Mouse (Mus musculus) MEL (cell line): ENCODE data around the gene Fam43b. TPM values are rescaled to one million over a fixed set of nuclear protein-coding genes. Genes with fewer than 3 reads are reported as not detected.

Experiments
- DNase-seq: peaks from one replicate; pipeline ENCODE4 v3.0.0; 2011; ENCODE audit warnings: low read depth, low spot score
- H3K27ac ChIP-seq: 2 replicates; pipeline ENCODE4 v1.5.1; 2012; ENCODE audit warnings: low read depth, mild to moderate bottlenecking, control low read depth, low read length, moderate library complexity; ENCODE audit not compliant: control insufficient read depth
- H3K27me3 ChIP-seq, 2 experiments: fragments of 150-350 bp in 1 of 2; sonication (generic) in 1 of 2; 2 replicates each; pipeline ENCODE4 v1.6.1; 2012; ENCODE audit warnings: low read length in 2 of 2, mild to moderate bottlenecking in 2 of 2, improper control_type of control experiment in 1 of 2, moderate library complexity in 1 of 2; ENCODE audit not compliant: insufficient read depth in 2 of 2, control insufficient read depth in 1 of 2
- H3K36me3 ChIP-seq, 2 experiments: 2 replicates each; pipeline ENCODE4 v1.6.1; 2012 to 2014; ENCODE audit warnings: low read length in 2 of 2, improper control_type of control experiment in 1 of 2, inconsistent platforms in 1 of 2, mild to moderate bottlenecking in 1 of 2; ENCODE audit not compliant: insufficient read depth in 2 of 2, control insufficient read depth in 1 of 2
- H3K4me1 ChIP-seq, 2 experiments: fragments of 150-350 bp in 1 of 2; sonication (generic) in 1 of 2; 2 replicates each; pipeline ENCODE4 v1.6.1; 2012; ENCODE audit warnings: low read length in 2 of 2, improper control_type of control experiment in 1 of 2, mild to moderate bottlenecking in 1 of 2; ENCODE audit not compliant: insufficient read depth in 2 of 2, control insufficient read depth in 1 of 2
- H3K4me3 ChIP-seq, 2 experiments: fragments of 150-350 bp in 1 of 2; sonication (generic) in 1 of 2; 2 replicates each; pipeline ENCODE4 v1.5.1; 2012; ENCODE audit warnings: low read depth in 2 of 2, low read length in 2 of 2, mild to moderate bottlenecking in 2 of 2, moderate library complexity in 2 of 2, control low read depth in 1 of 2, improper control_type of control experiment in 1 of 2; ENCODE audit not compliant: control insufficient read depth in 1 of 2, insufficient read depth in 1 of 2
- H3K79me2 ChIP-seq: 2 replicates; pipeline ENCODE4 v1.6.1; 2012; ENCODE audit warnings: mild to moderate bottlenecking, low read length, moderate library complexity; ENCODE audit not compliant: control insufficient read depth, poor library complexity, insufficient read depth
- H3K9ac ChIP-seq: 2 replicates; pipeline ENCODE4 v1.6.1; 2012; ENCODE audit warnings: low read depth, mild to moderate bottlenecking, control low read depth, low read length, moderate library complexity; ENCODE audit not compliant: control insufficient read depth, poor library complexity, severe bottlenecking
- H3K9me3 ChIP-seq: fragments of 150-350 bp; sonication (generic); replicated peaks from 2 replicates; pipeline ENCODE4 v1.6.1; 2012; ENCODE audit warnings: mild to moderate bottlenecking, low read length, improper control_type of control experiment, moderate library complexity; ENCODE audit not compliant: insufficient read depth
- CHD1 ChIP-seq: IDR thresholded peaks from 2 replicates; pipeline ENCODE4 v1.6.1; 2012; ENCODE audit warnings: low read depth, mild to moderate bottlenecking, inconsistent platforms, low read length, improper control_type of control experiment
- CTCF ChIP-seq, 3 experiments: IDR thresholded peaks in 2 of 3; conservative IDR thresholded peaks in 1 of 3; 2 replicates each; pipeline ENCODE4 v1.5.1; 2011 to 2012; ENCODE audit warnings: low read length in 3 of 3, low read depth in 2 of 3, mild to moderate bottlenecking in 2 of 3, improper control_type of control experiment in 1 of 3, inconsistent platforms in 1 of 3, mixed read lengths in 1 of 3, moderate library complexity in 1 of 3; ENCODE audit not compliant: control insufficient read depth in 1 of 3, insufficient read depth in 1 of 3, poor library complexity in 1 of 3, severe bottlenecking in 1 of 3
- ELF1 ChIP-seq: IDR thresholded peaks from 2 replicates; pipeline ENCODE4 v1.6.1; 2014; ENCODE audit warnings: low read depth, mild to moderate bottlenecking, inconsistent platforms, low read length, improper control_type of control experiment, moderate library complexity
- EP300 ChIP-seq, 2 experiments: IDR thresholded peaks; 2 replicates each; pipeline ENCODE4 v1.6.1; 2011; ENCODE audit warnings: improper control_type of control experiment in 2 of 2, low read length in 2 of 2, low read depth in 1 of 2, mild to moderate bottlenecking in 1 of 2
- GABPA ChIP-seq: IDR thresholded peaks from 2 replicates; pipeline ENCODE4 v1.6.1; 2012; ENCODE audit warnings: low read depth, mild to moderate bottlenecking, inconsistent platforms, low read length, improper control_type of control experiment, moderate library complexity
- HCFC1 ChIP-seq: IDR thresholded peaks from 2 replicates; pipeline ENCODE4 v1.6.1; 2012; ENCODE audit warnings: low read depth, mild to moderate bottlenecking, inconsistent platforms, low read length, improper control_type of control experiment, moderate library complexity
- JUND ChIP-seq: IDR thresholded peaks from 2 replicates; pipeline ENCODE4 v1.6.1; 2011; ENCODE audit warnings: low read depth, mild to moderate bottlenecking, improper control_type of control experiment, low read length
- KAT2A ChIP-seq: conservative IDR thresholded peaks from 2 replicates; pipeline ENCODE4 v1.6.1; 2012; ENCODE audit warnings: low read depth, low read length, improper control_type of control experiment, inconsistent platforms
- MAX ChIP-seq: IDR thresholded peaks from 2 replicates; pipeline ENCODE4 v1.6.1; 2011; ENCODE audit warnings: low read length, improper control_type of control experiment
- MXI1 ChIP-seq: IDR thresholded peaks from 2 replicates; pipeline ENCODE4 v1.6.1; 2011; ENCODE audit warnings: mild to moderate bottlenecking, low read depth, low read length, improper control_type of control experiment
- MYB ChIP-seq: IDR thresholded peaks from 2 replicates; pipeline ENCODE4 v1.6.1; 2011; ENCODE audit warnings: mild to moderate bottlenecking, low read depth, low read length, improper control_type of control experiment
- NRF1 ChIP-seq: IDR thresholded peaks from 2 replicates; pipeline ENCODE4 v1.6.1; 2014; ENCODE audit warnings: low read depth, mild to moderate bottlenecking, inconsistent platforms, low read length, improper control_type of control experiment, moderate library complexity; ENCODE audit not compliant: poor library complexity, insufficient read depth, severe bottlenecking
- POLR2A ChIP-seq, 2 experiments: IDR thresholded peaks; 2 replicates each; pipeline ENCODE4 v1.6.1; 2011 to 2012; ENCODE audit warnings: low read length in 2 of 2, mild to moderate bottlenecking in 2 of 2, control low read depth in 1 of 2, improper control_type of control experiment in 1 of 2, low read depth in 1 of 2, moderate library complexity in 1 of 2; ENCODE audit not compliant: control insufficient read depth in 1 of 2, insufficient read depth in 1 of 2, poor library complexity in 1 of 2
- SMC3 ChIP-seq: IDR thresholded peaks from 2 replicates; pipeline ENCODE4 v1.6.1; 2011; ENCODE audit warnings: low read depth, low read length, improper control_type of control experiment
- TAL1 ChIP-seq: IDR thresholded peaks from 2 replicates; pipeline ENCODE4 v1.6.1; 2012; ENCODE audit warnings: mild to moderate bottlenecking, inconsistent platforms, low read length, moderate library complexity, mixed read lengths
- TCF12 ChIP-seq: IDR thresholded peaks from 2 replicates; pipeline ENCODE4 v1.6.1; 2014; ENCODE audit warnings: low read depth, mild to moderate bottlenecking, inconsistent platforms, low read length, improper control_type of control experiment, moderate library complexity
- ZKSCAN1 ChIP-seq: IDR thresholded peaks from 2 replicates; pipeline ENCODE4 v1.6.1; 2012; ENCODE audit warnings: low read depth, mild to moderate bottlenecking, inconsistent platforms, low read length, improper control_type of control experiment, moderate library complexity
- ZNF384 ChIP-seq: IDR thresholded peaks from 2 replicates; pipeline ENCODE4 v1.6.1; 2012; ENCODE audit warnings: low read depth, mild to moderate bottlenecking, inconsistent platforms, low read length, improper control_type of control experiment
- polyA plus RNA-seq, 2 experiments: library from polyadenylated mRNA; stranded (reverse) in 1 of 2; unstranded in 1 of 2; fragments of >175 nt in 1 of 2; fragments of >200 nt in 1 of 2; gene quantifications; 2 replicates each; pipeline versions ENCODE4 v1.2.1 to v1.2.4; 2012; ENCODE audit warnings: low replicate concordance in 2 of 2, low read depth in 1 of 2; ENCODE audit not compliant: insufficient read length in 2 of 2, insufficient read depth in 1 of 2, missing spikeins in 1 of 2
- total RNA-seq: library from RNA; depleted of rRNA; stranded (reverse); fragments of 300-350 nt; gene quantifications from 2 replicates; pipeline ENCODE4 v1.2.3, GENCODE M21; 2012

Fam43b gene
- total and polyA plus RNA-seq, 3 experiments, result not detected

- no peaks in the 10 kb centered on the region for H3K79me2 ChIP-seq
- H3K27ac ChIP-seq, result no peak overlapping the region
- no peaks in the 10 kb centered on the region for H3K27me3 ChIP-seq
- TF ChIP-seq EP300 (IDR thresholded peaks at IDR 0.05; ENCODE audit: low read depth in 1 of 2, low read length in 2 of 2), result no peak
- TF ChIP-seq CHD1, result no peak
- TF ChIP-seq GABPA, result no peak
- no peak for TF ChIP-seq ZKSCAN1
- TF ChIP-seq MAX, result no peak
- no peak for TF ChIP-seq JUND
- TF ChIP-seq HCFC1, result no peak
- no peak for TF ChIP-seq ELF1
- TF ChIP-seq, all 39 proteins: peak for 0
- Histone ChIP-seq H3K9ac (no peak overlapping the region), H3K4me3 (no peak overlapping the region), H3K4me1 (peaks cover 0 to 2% of the 10 kb centered on the region in 2 experiments; a peak in 1 of 4 replicates), H3K36me3 (no peaks in the 10 kb centered on the region), H3K9me3 (no peaks in the 10 kb centered on the region)
- no peak for DNase-seq
Observed at GRCm38 (mm10) chr4:138383789-138384188, 12.5 kb downstream of the Fam43b start.

DNA sequence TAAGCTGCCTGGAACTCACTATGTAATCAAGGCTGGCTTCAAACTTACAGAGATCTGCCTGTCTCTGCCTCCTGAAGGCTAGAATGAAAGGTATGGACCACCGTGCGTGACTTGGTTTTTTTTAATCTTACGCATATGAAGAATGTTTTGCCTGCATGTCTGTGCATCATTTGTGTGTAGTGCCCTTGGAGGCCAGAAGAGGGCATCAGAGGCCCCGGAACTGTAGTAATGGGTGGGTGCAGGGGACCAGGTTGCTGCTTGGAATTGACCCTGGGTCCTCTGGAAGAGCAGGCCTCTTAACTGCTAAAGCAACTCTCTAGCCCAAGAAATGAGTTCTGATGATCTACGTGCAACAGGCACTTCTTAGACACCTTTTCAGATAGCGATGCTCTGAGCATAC lies 13.9 kb downstream of the Fam43b start:
- Histone ChIP-seq H3K9me3 (no peaks in the 10 kb centered on the region), H3K36me3 (no peaks in the 10 kb centered on the region), H3K27ac (no peak overlapping the region), H3K79me2 (no peaks in the 10 kb centered on the region), H3K9ac (no peak overlapping the region), H3K27me3 (no peaks in the 10 kb centered on the region), H3K4me1 (peaks cover 0 to 4% of the 10 kb centered on the region in 2 experiments; a peak in 1 of 4 replicates), H3K4me3 (no peak overlapping the region)
- DNase-seq, result peak; percentile 46
- TF ChIP-seq CTCF (IDR thresholded peaks at IDR 0.05 in 2 of 3, conservative IDR thresholded peaks at IDR 0.05 in 1 of 3; ENCODE audit: control insufficient read depth in 1 of 3, insufficient read depth in 1 of 3, low read depth in 2 of 3, low read length in 3 of 3, poor library complexity in 1 of 3, severe bottlenecking in 1 of 3) (peak; percentile 48 to 57 (median 51)), TCF12 (no peak), JUND (no peak), HCFC1 (no peak), POLR2A (IDR thresholded peaks at IDR 0.05; ENCODE audit: control insufficient read depth in 1 of 2, insufficient read depth in 1 of 2, low read depth in 1 of 2, low read length in 2 of 2, poor library complexity in 1 of 2) (no peak), SMC3 (peak; percentile 41; the same call in 1 of the 2 replicates), TAL1 (no peak), MYB (no peak), KAT2A (no peak), MXI1 (no peak), NRF1 (no peak), ZNF384 (no peak)
